Mouse (Mus musculus) brain, embryonic 14.5 days (tissue): ENCODE data around the gene Acsl5.

Source experiments
- CTCF ChIP-seq: fragments of 200-500 bp; IDR thresholded peaks from 2 replicates; pipeline ENCODE4 v1.5.1; 2012; ENCODE audit warnings: inconsistent platforms, mild to moderate bottlenecking, moderate library complexity, borderline replicate concordance; ENCODE audit not compliant: insufficient read depth, insufficient read length; ENCODE audit errors: extremely low read depth
- POLR2A ChIP-seq: fragments of 200-500 bp; IDR thresholded peaks from 2 replicates; pipeline ENCODE4 v1.6.1; 2012; ENCODE audit warnings: mild to moderate bottlenecking, inconsistent platforms, borderline replicate concordance; ENCODE audit not compliant: poor library complexity, insufficient read depth, insufficient read length, severe bottlenecking; ENCODE audit errors: extremely low read depth

GRCm38 (mm10) chr19:55337664-55338063 is 85.9 kb downstream of the Acsl5 start:
- TF ChIP-seq CTCF (no peak), POLR2A (no peak)
